Mouse (Mus musculus): ENCODE data around the gene Dgkg. TPM values are rescaled to one million over a fixed set of nuclear protein-coding genes. Genes with fewer than 3 reads are reported as not detected.

Gene Dgkg
- total RNA-seq, 2 experiments from 2014 or later: 0.82 to 0.88 TPM

DNA sequence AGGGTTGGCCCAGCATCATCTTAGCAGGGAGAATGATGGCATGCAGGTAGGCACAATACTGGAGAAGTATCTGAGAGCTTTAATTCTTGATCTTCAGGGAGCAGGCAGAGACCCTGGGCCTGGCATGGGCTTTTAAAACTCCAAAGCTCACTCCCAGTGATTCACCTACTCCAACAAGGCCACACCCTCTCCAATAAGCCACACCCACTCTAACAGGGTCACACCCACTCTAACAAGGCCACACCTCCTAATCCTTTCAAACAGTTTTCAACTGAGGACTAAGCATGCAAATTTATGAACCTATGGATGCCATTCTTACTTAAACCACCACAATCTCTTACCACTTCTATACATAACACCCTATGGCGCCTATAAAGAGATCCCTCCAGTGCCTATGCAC lies 11.8 kb downstream of the Dgkg start:
- DNase-seq: no peak

DNA sequence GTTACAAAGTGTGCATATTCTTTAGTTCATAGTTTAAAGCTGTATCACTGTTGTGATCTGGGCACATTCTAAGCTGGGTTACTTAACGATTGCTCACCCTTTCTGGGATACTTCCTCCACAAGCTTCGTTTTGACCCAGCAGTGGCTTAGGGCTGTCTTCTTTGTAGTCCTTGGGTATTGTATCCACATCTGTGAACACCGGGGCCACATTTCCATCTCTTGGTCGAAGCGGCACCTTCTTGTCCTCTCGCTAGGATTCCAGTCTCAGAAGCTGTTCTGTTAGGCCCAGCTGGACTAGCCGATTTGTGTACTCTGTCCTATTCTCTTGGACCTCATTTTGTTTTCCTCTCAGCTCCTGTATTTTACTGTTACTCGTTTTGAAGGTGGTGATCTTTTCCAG lies 13.6 kb downstream of the Dgkg start:
- no peak for DNase-seq

DNA sequence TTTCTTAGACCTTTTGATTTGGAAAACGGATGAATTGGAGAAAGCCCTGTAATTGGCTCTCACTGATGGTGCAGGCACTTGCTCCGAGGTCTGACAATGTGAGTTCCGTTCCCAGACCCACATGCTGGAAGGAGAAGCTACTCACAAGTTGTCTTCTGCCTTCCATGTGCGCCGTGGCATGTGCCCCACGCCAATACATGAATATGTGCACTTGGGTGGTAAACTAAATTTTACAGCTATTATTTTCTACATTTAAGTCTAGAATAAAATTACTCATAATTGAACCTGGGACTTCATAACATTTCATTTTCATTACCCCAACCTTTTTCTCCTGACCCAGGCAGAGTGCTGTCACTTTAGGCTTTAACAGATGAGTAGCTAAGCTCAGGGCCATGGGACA lies 14.1 kb downstream of the Dgkg start:
- no peak for DNase-seq

DNA sequence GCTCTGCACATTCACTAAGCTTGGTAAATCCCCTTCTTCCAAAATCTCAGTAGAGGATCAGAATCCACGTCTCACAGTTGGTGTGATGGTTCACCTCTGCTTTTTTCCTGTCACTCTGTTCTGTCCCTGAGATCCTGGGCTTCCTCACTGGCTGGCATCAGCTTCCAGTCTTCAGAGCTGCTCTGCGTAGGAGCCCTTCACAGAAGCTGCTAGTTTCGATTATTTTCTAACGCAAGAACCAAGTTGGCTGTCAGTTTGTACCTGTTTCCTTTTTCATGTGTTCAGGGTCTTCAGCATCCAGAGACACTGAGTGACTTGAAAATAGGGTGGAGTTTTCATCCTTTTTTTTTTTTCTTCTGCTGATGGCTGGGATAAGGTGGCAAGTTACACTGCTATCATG lies 15.0 kb downstream of the Dgkg start:
- no peak for DNase-seq

DNA sequence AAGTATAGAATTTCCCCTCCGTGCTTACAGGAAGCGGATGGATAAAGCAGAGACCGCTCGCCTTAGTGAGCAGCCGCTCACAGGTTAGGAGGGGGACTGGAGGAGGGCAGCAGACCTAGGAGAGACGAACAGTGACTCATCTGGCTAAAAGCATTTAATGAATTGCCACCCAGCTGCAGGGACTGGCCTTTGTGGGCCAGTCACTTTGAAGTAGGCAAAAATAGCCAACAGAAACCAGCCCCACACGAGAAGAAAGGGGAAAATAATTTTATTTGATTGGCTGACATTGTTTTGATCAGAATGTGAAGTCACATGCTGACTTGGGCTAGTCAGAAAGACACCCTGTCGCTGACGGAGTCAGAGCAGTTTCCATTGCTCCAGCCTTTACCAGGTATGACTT lies 15.4 kb downstream of the Dgkg start:
- no peak for DNase-seq

DNA sequence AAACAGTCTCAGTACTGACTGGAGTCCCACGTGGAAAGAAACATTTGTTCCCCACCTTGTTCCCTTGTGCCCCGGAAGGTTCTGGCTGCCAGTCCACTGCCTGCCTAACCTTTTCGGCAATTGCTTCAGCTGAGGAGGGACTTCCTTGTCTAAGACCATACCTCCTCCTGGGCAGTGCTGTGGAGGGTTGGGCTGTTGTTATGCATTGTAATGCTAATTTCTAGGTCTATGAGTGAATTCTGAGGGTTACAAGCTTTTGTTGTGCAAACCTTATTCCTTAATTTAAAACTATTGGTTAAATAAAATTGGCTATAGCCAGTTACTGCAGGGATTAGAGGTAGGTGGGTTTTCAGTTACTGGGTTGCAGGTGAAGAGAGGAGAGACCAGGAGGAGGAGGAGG lies 19.7 kb downstream of the Dgkg start:
- DNase-seq: no peak

DNA sequence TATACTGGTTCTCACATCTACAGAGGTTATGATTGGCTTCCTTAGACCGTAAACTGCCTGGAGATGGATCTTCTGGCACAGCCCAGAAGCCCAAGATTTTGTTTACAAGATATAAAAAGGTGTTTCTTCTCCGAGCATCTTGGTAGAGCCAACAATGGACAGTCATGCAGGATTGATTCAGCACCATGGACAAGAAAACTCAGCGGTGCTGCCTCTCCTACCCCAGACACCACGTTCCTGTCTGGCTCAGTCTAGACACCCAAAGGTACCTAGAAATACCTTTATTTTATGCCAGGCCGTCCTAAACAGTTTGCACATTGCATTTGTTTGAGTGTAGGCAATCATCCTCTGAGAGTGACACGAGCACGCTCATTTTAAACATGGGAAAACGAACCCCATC lies 21.3 kb downstream of the Dgkg start:
- DNase-seq: no peak

DNA sequence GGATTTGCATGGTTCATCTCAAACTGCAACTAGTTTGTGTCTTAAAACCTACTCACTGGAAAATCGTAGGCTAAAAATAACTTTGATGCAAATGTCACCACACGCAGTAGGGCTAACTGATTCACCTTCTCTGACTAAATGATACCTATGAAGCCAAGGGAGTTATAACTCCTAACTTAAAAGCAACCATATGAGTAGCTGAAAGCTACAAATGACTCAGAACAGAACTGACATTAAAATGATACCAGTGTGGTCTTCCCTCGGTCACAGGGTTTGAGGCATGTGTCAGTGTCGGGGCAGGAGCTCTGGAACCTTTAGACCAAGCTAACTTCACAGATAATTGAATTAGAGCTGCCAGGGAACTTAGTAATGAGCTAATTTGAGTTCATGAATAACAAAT lies 24.0 kb downstream of the Dgkg start:
- no peak for DNase-seq

DNA sequence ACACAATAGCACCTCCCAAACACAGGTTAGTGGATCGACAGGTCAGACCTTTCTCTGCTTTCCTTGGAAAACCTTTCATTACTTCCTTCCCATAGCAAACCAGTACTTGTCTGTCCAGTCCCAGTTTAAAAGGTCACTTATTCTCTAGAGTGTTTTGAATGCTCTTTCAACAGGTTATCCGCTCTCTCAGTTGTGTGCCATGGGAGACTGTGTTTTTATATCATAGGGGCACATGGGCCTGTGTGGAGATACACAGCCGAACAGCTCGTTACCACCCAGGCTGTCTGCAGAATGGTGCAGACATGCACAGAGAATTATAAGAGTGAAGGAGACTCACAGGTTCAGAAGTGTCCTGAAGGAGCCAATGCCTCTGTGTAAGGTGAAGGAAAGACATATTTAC lies 26.7 kb downstream of the Dgkg start:
- DNase-seq: no peak

DNA sequence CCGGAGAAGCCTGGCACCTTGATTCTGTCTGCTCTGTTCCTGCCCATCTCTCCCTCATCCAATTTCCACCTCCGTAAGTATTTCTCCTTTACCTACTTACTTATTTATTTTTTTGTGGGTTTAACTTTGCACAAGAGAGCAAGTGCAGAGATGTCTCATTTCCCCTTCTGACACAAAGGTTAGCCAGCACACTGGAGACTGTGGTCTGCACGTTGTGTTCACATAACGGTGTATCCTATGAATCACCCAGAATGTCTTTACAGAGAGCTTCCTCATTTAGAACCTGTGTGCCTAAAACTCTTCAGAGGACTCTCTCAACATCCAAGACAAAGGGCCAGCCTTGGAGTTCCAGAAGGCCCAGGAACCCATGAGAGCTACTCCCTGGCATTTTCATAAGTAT lies 27.1 kb downstream of the Dgkg start:
- DNase-seq: no peak

DNA sequence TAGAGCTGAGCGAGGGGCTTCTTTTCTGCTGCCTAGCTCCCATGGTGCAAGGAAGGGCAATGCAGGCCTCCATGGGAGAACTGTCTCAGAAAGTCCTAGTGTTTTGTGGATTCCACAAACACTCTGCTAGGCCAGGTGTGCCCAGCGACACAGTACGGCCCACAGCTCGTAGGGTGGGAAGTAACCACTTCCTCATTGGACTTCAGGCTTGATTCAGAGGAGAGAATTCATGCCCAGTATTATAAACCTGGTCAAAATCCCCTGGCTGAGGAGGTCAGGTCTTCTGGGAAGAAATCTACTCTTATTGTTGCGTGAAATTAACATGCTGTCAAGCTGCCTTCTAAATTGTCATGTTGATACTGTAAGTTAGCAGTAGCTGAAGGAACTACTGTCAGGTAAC lies 31.0 kb downstream of the Dgkg start:
- DNase-seq: no peak

DNA sequence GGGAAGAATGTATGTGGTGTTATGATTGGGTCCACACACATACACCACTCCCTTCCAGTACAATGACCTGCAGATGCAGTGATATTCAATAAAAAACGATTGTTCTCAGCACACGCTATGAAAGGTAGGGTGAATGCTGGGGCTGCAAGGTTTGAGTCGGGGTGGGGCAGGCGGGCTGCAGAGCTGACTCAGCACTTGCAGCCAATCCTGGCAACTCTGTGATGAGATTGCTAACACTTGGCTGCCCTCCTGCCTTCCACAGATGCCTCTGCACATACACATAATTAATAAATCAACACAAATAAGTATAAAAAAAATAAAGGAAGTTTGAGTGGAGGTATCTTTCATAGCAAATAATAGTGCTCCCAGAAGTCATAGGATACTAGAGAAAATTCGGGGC lies 31.6 kb downstream of the Dgkg start:
- DNase-seq: no peak

DNA sequence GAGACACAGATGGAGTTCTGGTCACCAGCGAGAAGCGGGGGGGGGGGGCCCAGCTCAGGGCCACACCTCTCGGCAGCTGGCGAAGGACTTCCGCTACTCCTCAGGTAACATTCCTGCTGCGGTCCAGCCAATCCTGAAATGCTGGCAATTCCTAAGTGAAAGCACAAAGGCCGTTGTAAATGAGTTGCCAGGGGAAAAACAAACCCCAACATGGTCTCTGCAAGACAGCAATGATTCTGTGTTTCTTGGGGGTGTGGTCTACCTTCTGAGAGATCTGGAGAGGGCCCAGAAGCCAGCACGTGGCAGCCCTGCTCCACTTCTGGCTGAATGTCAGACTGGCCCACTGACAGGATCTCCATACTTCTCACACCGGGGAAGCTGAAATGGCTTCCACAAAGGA lies 34.7 kb downstream of the Dgkg start:
- no peak for DNase-seq

DNA sequence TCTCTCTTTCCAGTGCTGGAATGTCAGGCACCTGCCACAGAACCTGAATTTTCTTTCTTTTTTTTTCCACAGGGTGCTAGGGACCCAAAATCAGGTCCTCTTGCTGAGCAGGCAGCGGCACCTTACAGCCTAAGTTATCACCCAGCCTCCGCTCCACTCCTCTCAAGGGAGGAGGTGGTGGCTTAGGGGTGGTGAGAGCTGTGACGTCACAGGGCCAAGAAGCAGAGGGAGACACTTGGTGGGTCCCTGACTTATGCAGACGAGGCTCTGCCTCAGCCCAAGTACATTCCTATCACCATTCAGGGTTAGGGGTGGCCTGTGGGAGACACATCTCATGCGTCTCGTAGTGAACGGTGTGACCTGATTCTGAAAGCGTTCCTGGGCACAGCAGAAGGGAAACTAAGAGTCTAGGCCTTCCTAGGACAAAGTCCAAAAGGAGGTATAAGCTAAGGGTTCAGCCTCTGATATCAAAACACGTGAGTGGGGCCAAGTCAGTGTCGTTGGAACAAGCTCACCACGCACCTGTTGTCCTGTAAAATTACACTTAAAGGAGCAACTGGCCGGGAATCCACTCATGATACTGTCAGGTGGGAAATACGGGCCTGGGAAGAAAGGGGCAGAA lies 35.6 kb downstream of the Dgkg start:
- no peak for DNase-seq

DNA sequence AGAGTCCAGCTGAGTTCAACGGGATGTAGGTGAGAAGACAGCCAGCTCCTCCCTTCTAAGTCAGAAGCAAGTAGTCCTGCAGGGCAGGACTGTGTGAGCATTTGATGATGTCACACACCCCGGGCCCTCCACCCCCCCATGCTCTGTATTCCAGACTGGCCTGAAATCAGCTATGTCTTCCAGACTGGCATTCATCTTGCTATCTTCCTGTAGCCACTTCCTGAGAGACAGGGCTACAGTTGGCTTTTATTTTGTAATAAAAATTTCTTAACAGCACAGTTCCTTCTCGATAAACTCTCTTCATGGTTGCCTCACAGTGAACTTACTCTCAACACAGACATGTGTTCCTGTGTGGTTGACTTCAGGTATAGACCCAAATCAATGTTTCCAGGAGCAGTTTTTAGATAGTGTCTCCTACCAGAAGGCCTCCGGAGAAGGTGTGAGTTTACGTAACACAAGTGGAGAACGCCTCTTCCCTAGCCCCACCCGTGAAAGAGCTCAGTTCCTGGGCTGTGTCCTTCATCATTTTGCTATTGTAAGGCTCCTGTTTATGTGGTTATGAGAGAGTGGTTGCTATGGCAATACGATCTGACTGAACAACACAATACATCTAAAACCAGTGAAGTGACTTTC lies 38.5 kb downstream of the Dgkg start:
- DNase-seq: no peak

DNA sequence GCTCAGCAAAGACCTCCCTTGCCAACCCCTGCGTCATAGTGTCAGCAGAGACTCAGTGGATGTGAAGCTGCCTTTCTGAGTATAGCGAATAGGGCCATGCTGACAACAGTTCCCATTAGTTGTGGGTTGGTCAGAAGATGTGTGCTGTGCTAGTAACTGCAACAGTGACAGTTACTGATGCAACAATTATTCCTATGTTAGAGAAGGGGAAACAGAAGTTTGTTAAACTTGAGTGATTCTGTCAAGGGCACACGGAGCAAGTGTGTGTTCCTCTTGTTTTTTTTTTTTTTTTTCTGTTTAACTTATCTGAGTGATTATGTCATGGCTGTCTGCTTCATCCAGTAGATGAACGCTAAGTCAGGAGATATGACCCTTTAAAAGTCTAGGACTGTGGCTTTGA lies 41.2 kb downstream of the Dgkg start:
- DNase-seq: no peak

DNA sequence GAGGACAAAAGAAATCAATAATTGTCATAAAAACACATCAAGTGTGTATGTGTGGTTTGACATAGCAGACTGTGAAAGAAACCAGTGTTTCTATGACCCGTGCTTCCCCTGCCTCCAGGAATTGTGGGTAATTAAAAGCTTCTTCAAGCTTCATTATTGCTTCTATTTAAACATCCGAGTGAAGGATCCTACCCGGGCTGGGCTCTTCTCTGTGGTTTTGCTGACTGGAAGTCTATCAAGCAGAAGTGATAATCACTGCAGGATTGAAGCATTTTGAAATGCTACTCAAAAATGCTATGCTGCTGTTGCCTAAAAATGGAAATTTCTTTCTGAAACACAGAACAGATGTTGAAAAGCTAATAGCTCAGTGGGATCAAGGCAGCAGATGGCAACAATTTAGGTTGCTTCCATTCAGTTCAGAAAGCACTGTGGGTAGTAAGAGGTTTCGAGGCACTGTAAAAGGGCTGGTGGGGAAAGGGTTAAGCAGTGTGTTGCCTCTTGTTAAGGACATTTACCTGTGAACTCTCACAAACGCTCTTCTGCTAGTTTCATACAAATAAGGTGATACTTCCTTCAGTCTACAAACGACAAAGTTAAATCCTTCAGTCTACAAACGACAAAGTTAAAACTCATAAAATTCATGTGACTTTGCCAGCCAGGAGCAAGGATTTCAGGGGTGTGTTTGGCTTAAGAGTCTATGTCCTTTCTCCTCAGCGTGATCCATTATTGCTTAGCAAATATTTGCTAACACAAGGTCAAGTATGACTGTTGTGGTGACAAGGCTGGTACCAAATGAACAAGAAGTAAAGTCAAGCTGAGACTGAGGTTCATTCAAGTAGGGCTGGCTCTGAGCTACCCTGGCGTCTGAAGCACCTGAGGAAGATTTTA lies 43.6 kb downstream of the Dgkg start:
- DNase-seq: no peak

DNA sequence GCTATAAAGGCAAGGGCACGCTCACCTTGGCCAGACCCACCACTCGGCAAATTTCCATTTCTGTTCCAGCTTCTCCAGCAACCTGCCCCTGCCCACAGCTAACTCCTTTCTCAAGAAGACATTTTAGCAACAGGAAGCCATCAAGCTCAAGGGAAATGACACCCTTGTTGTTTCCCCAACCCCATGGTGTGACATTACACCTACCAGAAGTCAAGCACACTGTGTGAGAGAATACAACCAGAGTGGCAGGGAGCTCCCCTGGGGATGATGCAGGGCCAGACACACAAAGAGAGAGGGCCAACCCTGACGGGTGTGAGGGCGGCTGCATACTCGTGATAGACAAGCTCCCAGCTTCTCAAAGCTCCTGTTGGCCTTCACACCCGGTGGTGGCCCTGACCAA lies 49.0 kb downstream of the Dgkg start:
- DNase-seq: no peak

DNA sequence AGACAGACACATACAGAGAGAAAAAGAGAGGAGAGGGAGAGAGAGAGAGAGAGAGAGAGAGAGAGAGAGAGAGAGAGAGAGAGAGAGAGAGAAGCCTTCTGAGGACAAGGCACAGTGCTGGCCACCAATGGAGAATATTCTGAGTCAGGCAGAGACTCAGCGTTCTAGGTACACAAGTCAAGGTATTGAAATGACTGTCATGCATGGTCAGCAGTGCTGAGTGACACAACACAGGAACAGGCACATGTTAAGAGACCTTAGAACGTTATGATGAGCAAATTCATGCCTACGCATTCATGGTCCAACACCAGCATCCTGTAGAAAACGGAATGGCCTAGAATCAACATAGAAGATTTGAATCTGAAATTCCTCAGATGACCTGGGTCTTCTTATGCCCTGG lies 50.0 kb downstream of the Dgkg start:
- no peak for DNase-seq

DNA sequence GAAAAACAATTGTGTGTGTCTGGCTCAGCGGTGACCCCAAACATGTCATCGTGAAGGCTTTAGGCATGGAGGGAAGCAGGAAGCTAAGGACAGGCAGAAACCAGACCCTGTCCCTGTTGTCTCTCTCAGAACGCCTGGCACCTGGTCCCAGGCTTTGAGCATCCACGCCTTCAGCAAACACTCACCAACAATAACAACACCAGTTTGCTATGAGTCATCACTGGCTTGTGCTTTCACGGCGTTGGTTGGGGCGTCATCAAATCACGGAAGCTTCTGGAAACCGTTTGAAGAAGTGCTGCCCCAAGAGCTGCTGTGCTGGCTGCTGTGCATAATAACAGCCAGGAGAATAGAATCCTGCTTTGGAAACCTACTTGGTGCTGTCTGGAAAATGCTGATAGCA lies 54.6 kb downstream of the Dgkg start:
- DNase-seq: no peak

DNA sequence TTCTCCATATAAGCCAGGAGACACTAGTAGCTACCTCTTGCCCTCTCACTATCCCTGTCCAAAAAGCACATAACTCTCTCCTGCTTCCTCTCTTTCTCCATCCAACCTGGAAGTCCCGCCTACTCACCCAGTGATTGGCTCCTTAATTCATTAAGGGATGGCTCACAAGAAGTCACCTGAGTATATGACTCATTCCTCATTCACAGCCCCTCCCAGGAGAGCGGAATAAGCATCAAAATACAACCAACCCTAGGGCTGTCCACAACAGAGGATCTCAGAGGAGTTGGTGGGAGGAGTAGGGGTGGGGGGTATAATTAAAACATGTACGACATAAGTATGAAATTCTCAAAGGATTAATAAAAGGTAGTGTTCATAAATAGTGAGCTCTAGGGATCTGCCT lies 55.3 kb downstream of the Dgkg start:
- no peak for DNase-seq

DNA sequence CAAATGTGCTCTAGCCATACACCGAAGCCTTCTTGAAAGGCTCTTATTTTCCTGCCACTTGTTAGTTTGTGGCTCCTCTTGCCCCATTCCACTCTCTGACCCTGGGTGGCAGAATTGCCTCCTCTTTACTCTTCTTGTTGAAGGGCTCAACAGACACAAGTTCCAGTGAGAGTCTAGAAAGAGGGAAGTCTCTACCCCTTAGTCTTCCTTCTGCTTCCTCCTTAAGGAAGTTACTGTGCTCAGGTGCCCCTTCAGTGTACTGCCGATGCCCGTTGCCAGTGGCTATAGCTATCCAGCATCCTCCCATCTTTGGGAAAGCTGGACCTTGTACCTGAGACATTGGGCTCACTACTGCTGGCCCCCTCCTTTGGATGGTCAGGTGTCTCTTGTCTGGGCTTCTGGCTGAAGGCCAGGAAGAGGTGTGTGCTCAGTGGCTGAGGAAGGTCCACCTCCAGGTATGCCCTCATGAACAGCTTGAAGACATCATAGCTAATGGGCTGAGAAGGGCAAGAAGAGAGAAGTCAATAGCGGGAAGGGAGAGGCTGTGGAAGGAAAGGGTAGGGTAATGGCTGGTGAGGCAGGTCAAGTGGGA lies 56.8 kb downstream of the Dgkg start:
- no peak for DNase-seq

DNA sequence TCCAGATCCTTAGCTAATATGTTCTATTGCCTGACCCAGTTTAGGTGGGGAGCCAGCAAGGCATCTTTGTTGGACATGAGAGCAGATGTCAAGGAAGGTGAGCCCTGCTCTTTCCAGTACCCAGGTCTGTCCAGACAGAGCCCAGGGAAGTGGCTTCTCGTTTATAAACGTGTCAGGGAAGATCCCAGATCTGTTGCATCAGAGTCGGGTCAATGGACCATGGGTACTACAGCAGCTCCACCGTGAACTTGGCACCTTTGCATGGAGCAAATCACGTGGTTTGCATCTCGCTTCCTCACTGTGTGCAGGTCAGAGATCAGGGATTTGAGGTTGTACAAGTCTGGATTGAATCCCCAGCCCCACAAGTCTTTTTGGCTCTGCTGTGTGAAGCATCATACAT lies 58.3 kb downstream of the Dgkg start:
- DNase-seq: no peak

Measured in gastrocnemius, postnatal 10 days (tissue).